In genomic region chr17:31541460-31541831, GRCm38 (mm10) we compare ENCODE assay signal across 8 mouse cellular contexts. TPM values are rescaled to one million over a fixed set of nuclear protein-coding genes. Genes with fewer than 3 reads are reported as not detected.
DNase-seq lines count a peak whose midpoint lies in the region; ATAC-seq lines count a peak whose summit lies in the region.

No protein-coding gene starts in this region.

- no peaks in the 10 kb centered on the region for H3K9me3 ChIP-seq in liver, embryonic 12.5 days (replicated peaks)

- no peak overlapping the region for H3K27ac ChIP-seq in liver, embryonic 12.5 days

- H3K27me3 ChIP-seq in liver, embryonic 12.5 days (replicated peaks), result no peaks in the 10 kb centered on the region

- H3K4me3 ChIP-seq in liver, embryonic 12.5 days, result no peak overlapping the region

- no peak overlapping the region for H3K9ac ChIP-seq in liver, embryonic 12.5 days

- peak; percentile 69 for DNase-seq in adrenal gland, adult 2 months
- no peak for DNase-seq in adrenal gland, postnatal 4 days (ENCODE audit: low spot score in 2 of 2)
- DNase-seq in 3T3-L1 (ENCODE audit: low read depth, low spot score), result peak; percentile 68
- DNase-seq in forelimb bud, embryonic 11.5 days (ENCODE audit: low read depth, low spot score), result peak; percentile 60
- peak; percentile 43 to 70 for DNase-seq in kidney, postnatal 25 days
- no peak for DNase-seq in spleen, postnatal 36 days (ENCODE audit: low spot score in 2 of 2)

- WGBS in liver, embryonic 12.5 days (ENCODE audit: insufficient replicate concordance), result 54% methylated on average over 6 of the region's 6 CpGs

- no peak for ATAC-seq in liver, embryonic 12.5 days
- no peak for ATAC-seq in erythroid progenitor cell, adult 5-6 weeks (replicated peaks; ENCODE audit: low FRiP score, poor library complexity, severe bottlenecking)

- H3K4me2 ChIP-seq in liver, embryonic 12.5 days, result no peak overlapping the region

- no peaks in the 10 kb centered on the region for H3K4me1 ChIP-seq in liver, embryonic 12.5 days

- no peaks in the 10 kb centered on the region for H3K36me3 ChIP-seq in liver, embryonic 12.5 days

RNA-seq across cellular contexts. Expression of gene Ndufv3, which starts 21.5 kb away (rescaled TPM):
- total RNA-seq in adrenal gland, adult 2 months (2021), result 100 to 1,000 TPM; 472 to 552 TPM
- 84.6 and 101 TPM in 2 replicates for polyA plus RNA-seq in adrenal gland, adult 2 months (2012; rRNA removed)
- total RNA-seq in adrenal gland, postnatal 4 days (2021), result 100 to 1,000 TPM; 359 to 397 TPM
- 214 and 215 TPM in 2 replicates for polyA plus RNA-seq in liver, embryonic 12.5 days (2016; fragmentation: Nextera tagmentation; extraction: Ambion mirVana)
- 30.6 and 51.6 TPM in 2 replicates for total RNA-seq in erythroid progenitor cell, adult 5-6 weeks (2015; ENCODE audit: low replicate concordance)
- total RNA-seq in erythroid progenitor cell, adult 5-6 weeks (2017; ENCODE audit: low replicate concordance), result 54.4 and 57.5 TPM in 2 replicates

RNA-seq across cellular contexts. Expression of gene Wdr4, which starts 21.7 kb away (rescaled TPM):
- total RNA-seq in adrenal gland, adult 2 months (2021), result 10 to 100 TPM; 15.8 to 19.1 TPM
- polyA plus RNA-seq in adrenal gland, adult 2 months (2012; rRNA removed), result 35.0 and 41.2 TPM in 2 replicates
- total RNA-seq in adrenal gland, postnatal 4 days (2021), result 10 to 100 TPM; 31.4 to 33.7 TPM
- 42.2 and 46.1 TPM in 2 replicates for polyA plus RNA-seq in liver, embryonic 12.5 days (2016; fragmentation: Nextera tagmentation; extraction: Ambion mirVana)
- 2.5 and 8.3 TPM in 2 replicates for total RNA-seq in erythroid progenitor cell, adult 5-6 weeks (2015; ENCODE audit: low replicate concordance)
- total RNA-seq in erythroid progenitor cell, adult 5-6 weeks (2017; ENCODE audit: low replicate concordance), result 1.8 and 2.4 TPM in 2 replicates

RNA-seq across cellular contexts. Expression of gene Pknox1, which starts 23.1 kb away (rescaled TPM):
- total RNA-seq in adrenal gland, adult 2 months (2021), result 10 to 100 TPM; 20.6 to 24.3 TPM
- polyA plus RNA-seq in adrenal gland, adult 2 months (2012; rRNA removed), result 12.0 and 17.2 TPM in 2 replicates
- total RNA-seq in adrenal gland, postnatal 4 days (2021), result 10 to 100 TPM; 22.0 to 26.7 TPM
- polyA plus RNA-seq in liver, embryonic 12.5 days (2016; fragmentation: Nextera tagmentation; extraction: Ambion mirVana), result 15.4 and 16.7 TPM in 2 replicates
- total RNA-seq in erythroid progenitor cell, adult 5-6 weeks (2015; ENCODE audit: low replicate concordance), result 21.4 and 24.1 TPM in 2 replicates
- total RNA-seq in erythroid progenitor cell, adult 5-6 weeks (2017; ENCODE audit: low replicate concordance), result 26.2 and 33.1 TPM in 2 replicates

Comparison
In these comparisons a context has a peak if more than half of its experiments do, and no peak if none do; other contexts are left out.
1. DNase-seq: peak in adrenal gland, adult 2 months (single experiment), 3T3-L1 (single experiment), forelimb bud, embryonic 11.5 days (single experiment) and kidney, postnatal 25 days (2 of 2); none in adrenal gland, postnatal 4 days (0 of 2) and spleen, postnatal 36 days (0 of 2).
2. RNA of gene Ndufv3, which starts 21.5 kb away (total RNA-seq): 472 to 552 TPM in adrenal gland, adult 2 months and 359 to 397 TPM in adrenal gland, postnatal 4 days; 30.6 to 57.5 TPM in erythroid progenitor cell, adult 5-6 weeks; every median in the first group is over 4 times any median in the second.